Mouse (Mus musculus): ENCODE measurements around the gene Pcdh7. TPM values are rescaled to one million over a fixed set of nuclear protein-coding genes. Genes with fewer than 3 reads are reported as not detected.

Pcdh7 gene
- polyA plus RNA-seq, 1 experiment, result 4.4 TPM

- H3K27me3 ChIP-seq (ENCODE audit: control insufficient read depth, insufficient read depth, low read length), result no peaks in the 10 kb centered on the region
- H3K4me3 ChIP-seq (ENCODE audit: low read depth, low read length), result no peak overlapping the region
- no peak overlapping the region for H3K27ac ChIP-seq (ENCODE audit: insufficient read depth, low read depth, low read length)
- no peaks in the 10 kb centered on the region for H3K4me1 ChIP-seq (ENCODE audit: control insufficient read depth, insufficient read depth, insufficient read length, low read length)
- TF ChIP-seq POLR2A (IDR thresholded peaks at IDR 0.05; ENCODE audit: low read depth, low read length) (no peak), CTCF (IDR thresholded peaks at IDR 0.05; ENCODE audit: extremely low read depth, insufficient read length, insufficient replicate concordance, low read depth, low read length) (no peak)
- 64% methylated on average over 3 of the region's 3 CpGs for WGBS
- no peaks in the 10 kb centered on the region for H3K36me3 ChIP-seq (ENCODE audit: control insufficient read depth, insufficient read depth, low read length)
These were observed 85.3 kb downstream of the Pcdh7 start for GRCm38 (mm10) chr5:57803108-57803507.

- Histone ChIP-seq H3K4me3 (ENCODE audit: low read depth, low read length) (no peak overlapping the region), H3K27ac (ENCODE audit: insufficient read depth, low read depth, low read length) (no peak overlapping the region), H3K4me1 (ENCODE audit: control insufficient read depth, insufficient read depth, insufficient read length, low read length) (no peaks in the 10 kb centered on the region), H3K27me3 (ENCODE audit: control insufficient read depth, insufficient read depth, low read length) (no peaks in the 10 kb centered on the region), H3K36me3 (ENCODE audit: control insufficient read depth, insufficient read depth, low read length) (no peaks in the 10 kb centered on the region)
- WGBS, result 83% methylated on average over 5 of the region's 5 CpGs
- TF ChIP-seq CTCF (IDR thresholded peaks at IDR 0.05; ENCODE audit: extremely low read depth, insufficient read length, insufficient replicate concordance, low read depth, low read length) (no peak), POLR2A (IDR thresholded peaks at IDR 0.05; ENCODE audit: low read depth, low read length) (no peak)
These were observed 86.1 kb downstream of the Pcdh7 start for GRCm38 (mm10) chr5:57803890-57804289.

GRCm38 (mm10) chr5:57807350-57807749 is 89.6 kb downstream of the Pcdh7 start:
- Histone ChIP-seq H3K4me1 (ENCODE audit: control insufficient read depth, insufficient read depth, insufficient read length, low read length) (no peaks in the 10 kb centered on the region), H3K36me3 (ENCODE audit: control insufficient read depth, insufficient read depth, low read length) (no peaks in the 10 kb centered on the region), H3K4me3 (ENCODE audit: low read depth, low read length) (no peak overlapping the region), H3K27ac (ENCODE audit: insufficient read depth, low read depth, low read length) (no peak overlapping the region), H3K27me3 (ENCODE audit: control insufficient read depth, insufficient read depth, low read length) (no peaks in the 10 kb centered on the region)
- TF ChIP-seq POLR2A (IDR thresholded peaks at IDR 0.05; ENCODE audit: low read depth, low read length), result no peak
- TF ChIP-seq CTCF (IDR thresholded peaks at IDR 0.05; ENCODE audit: extremely low read depth, insufficient read length, insufficient replicate concordance, low read depth, low read length), result no peak
- 55% methylated on average over 2 of the region's 2 CpGs for WGBS

GRCm38 (mm10) chr5:57810641-57811040 is 92.9 kb downstream of the Pcdh7 start:
- Histone ChIP-seq H3K4me3 (ENCODE audit: low read depth, low read length) (no peak overlapping the region), H3K27ac (ENCODE audit: insufficient read depth, low read depth, low read length) (no peak overlapping the region), H3K4me1 (ENCODE audit: control insufficient read depth, insufficient read depth, insufficient read length, low read length) (no peaks in the 10 kb centered on the region), H3K36me3 (ENCODE audit: control insufficient read depth, insufficient read depth, low read length) (no peaks in the 10 kb centered on the region), H3K27me3 (ENCODE audit: control insufficient read depth, insufficient read depth, low read length) (no peaks in the 10 kb centered on the region)
- TF ChIP-seq POLR2A (IDR thresholded peaks at IDR 0.05; ENCODE audit: low read depth, low read length) (no peak), CTCF (IDR thresholded peaks at IDR 0.05; ENCODE audit: extremely low read depth, insufficient read length, insufficient replicate concordance, low read depth, low read length) (no peak)
- WGBS, result 73% methylated on average over 1 of the region's 1 CpGs

- Histone ChIP-seq H3K36me3 (ENCODE audit: control insufficient read depth, insufficient read depth, low read length) (no peaks in the 10 kb centered on the region), H3K27ac (ENCODE audit: insufficient read depth, low read depth, low read length) (no peak overlapping the region), H3K27me3 (ENCODE audit: control insufficient read depth, insufficient read depth, low read length) (no peaks in the 10 kb centered on the region), H3K4me3 (ENCODE audit: low read depth, low read length) (no peak overlapping the region), H3K4me1 (ENCODE audit: control insufficient read depth, insufficient read depth, insufficient read length, low read length) (no peaks in the 10 kb centered on the region)
- WGBS, result 55% methylated on average over 5 of the region's 5 CpGs
- no peak for TF ChIP-seq CTCF (IDR thresholded peaks at IDR 0.05; ENCODE audit: extremely low read depth, insufficient read length, insufficient replicate concordance, low read depth, low read length)
- TF ChIP-seq POLR2A (IDR thresholded peaks at IDR 0.05; ENCODE audit: low read depth, low read length), result no peak
These were observed 98.3 kb downstream of the Pcdh7 start for GRCm38 (mm10) chr5:57815964-57816589.

- H3K36me3 ChIP-seq (ENCODE audit: control insufficient read depth, insufficient read depth, low read length), result no peaks in the 10 kb centered on the region
- WGBS, result 86% methylated on average over 2 of the region's 2 CpGs
- H3K4me3 ChIP-seq (ENCODE audit: low read depth, low read length), result no peak overlapping the region
- no peaks in the 10 kb centered on the region for H3K27me3 ChIP-seq (ENCODE audit: control insufficient read depth, insufficient read depth, low read length)
- H3K4me1 ChIP-seq (ENCODE audit: control insufficient read depth, insufficient read depth, insufficient read length, low read length), result no peaks in the 10 kb centered on the region
- no peak for TF ChIP-seq CTCF (IDR thresholded peaks at IDR 0.05; ENCODE audit: extremely low read depth, insufficient read length, insufficient replicate concordance, low read depth, low read length)
- TF ChIP-seq POLR2A (IDR thresholded peaks at IDR 0.05; ENCODE audit: low read depth, low read length), result no peak
- H3K27ac ChIP-seq (ENCODE audit: insufficient read depth, low read depth, low read length), result no peak overlapping the region
These were observed 102.0 kb downstream of the Pcdh7 start for GRCm38 (mm10) chr5:57819788-57820187.

- TF ChIP-seq POLR2A (IDR thresholded peaks at IDR 0.05; ENCODE audit: low read depth, low read length), result no peak
- no peak for TF ChIP-seq CTCF (IDR thresholded peaks at IDR 0.05; ENCODE audit: extremely low read depth, insufficient read length, insufficient replicate concordance, low read depth, low read length)
- Histone ChIP-seq H3K27me3 (ENCODE audit: control insufficient read depth, insufficient read depth, low read length) (no peaks in the 10 kb centered on the region), H3K27ac (ENCODE audit: insufficient read depth, low read depth, low read length) (no peak overlapping the region), H3K36me3 (ENCODE audit: control insufficient read depth, insufficient read depth, low read length) (no peaks in the 10 kb centered on the region), H3K4me3 (ENCODE audit: low read depth, low read length) (no peak overlapping the region), H3K4me1 (ENCODE audit: control insufficient read depth, insufficient read depth, insufficient read length, low read length) (no peaks in the 10 kb centered on the region)
- 89% methylated on average over 8 of the region's 8 CpGs for WGBS
These were observed 103.3 kb downstream of the Pcdh7 start for GRCm38 (mm10) chr5:57821099-57821498.

Measured in small intestine, adult 2 months (tissue).